ENCODE assay signal across 20 mouse cellular contexts in the genomic region with DNA sequence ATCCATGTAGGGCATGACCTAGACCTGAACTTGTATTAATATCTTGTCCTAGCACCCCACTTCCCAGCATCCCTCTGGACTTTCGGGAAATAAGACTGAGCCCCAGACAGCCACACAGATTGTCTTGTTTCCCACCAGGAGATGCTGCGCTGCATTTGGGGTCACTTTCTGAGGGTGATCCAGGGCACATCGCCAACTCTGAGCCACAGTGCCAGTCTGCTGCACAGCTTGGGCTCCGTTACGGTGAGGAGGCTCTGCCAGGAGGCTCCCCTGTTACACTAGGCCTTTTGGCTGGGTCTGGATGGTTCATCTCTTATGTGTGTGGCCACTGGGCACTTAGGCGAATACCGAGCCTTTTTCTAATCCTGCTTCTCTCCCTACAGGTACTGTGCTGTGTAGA. TPM values are rescaled to one million over a fixed set of nuclear protein-coding genes. Genes with fewer than 3 reads are reported as not detected.
A peak's percentile ranks its signal among the peaks of the same experiment; 100 is the strongest.
DNase-seq lines count a peak whose midpoint lies in the region; ATAC-seq and TF ChIP-seq lines count a peak whose summit lies in the region.
"Had no signal": no experiment of that assay in that cellular context is flagged by ENCODE, and none has a peak within 500 bp of the region (broad histone marks: within the 10 kb centered on the region; RNA-seq: fewer than 3 reads in every experiment).

No protein-coding gene starts in this region.

- H3K27ac ChIP-seq in cerebellum, adult 2 months (ENCODE audit: insufficient read depth, low read length) = no peak overlapping the region
- no peak overlapping the region for H3K27ac ChIP-seq in layer of hippocampus, adult 2 months
- H3K27ac ChIP-seq in kidney, embryonic 16.5 days (ENCODE audit: low read length) = no peak overlapping the region
- H3K27ac ChIP-seq: embryonic facial prominence, embryonic 15.5 days; forebrain, embryonic 10.5 days; gastrocnemius, adult 2 months; hindbrain, embryonic 12.5 days had no signal

- WGBS in cerebellum, adult 2 months = 26% methylated on average over 7 of the region's 7 CpGs
- 92% methylated on average over 7 of the region's 7 CpGs for WGBS in kidney, embryonic 16.5 days

- H3K9me3 ChIP-seq in kidney, embryonic 16.5 days (ENCODE audit: low read length) = no peaks in the 10 kb centered on the region
- H3K9me3 ChIP-seq: embryonic facial prominence, embryonic 15.5 days; forebrain, embryonic 10.5 days; heart, embryonic 12.5 days; hindbrain, embryonic 12.5 days had no signal

- TF ChIP-seq CTCF in cerebellum, adult 2 months (IDR thresholded peaks at IDR 0.05; ENCODE audit: borderline replicate concordance, insufficient read depth, low read depth, low read length) = no peak
- no peak for TF ChIP-seq CTCF in layer of hippocampus, adult 2 months (conservative IDR thresholded peaks at IDR 0.05)

- H3K4me3 ChIP-seq in cerebellum, adult 2 months (replicated peaks; ENCODE audit: insufficient read depth, low read depth, low read length) = no peak overlapping the region
- H3K4me3 ChIP-seq in layer of hippocampus, adult 2 months = no peak overlapping the region
- no peak overlapping the region for H3K4me3 ChIP-seq in kidney, embryonic 16.5 days (ENCODE audit: low read length)
- H3K4me3 ChIP-seq: embryonic facial prominence, embryonic 15.5 days; erythroblast, embryonic 14.5 days; forebrain, embryonic 10.5 days; gastrocnemius, adult 2 months; heart, embryonic 12.5 days; hindbrain, embryonic 12.5 days had no signal

- peaks cover 39% of the 10 kb centered on the region for H3K4me1 ChIP-seq in cerebellum, adult 2 months (ENCODE audit: control insufficient read depth, insufficient read depth, low read length)
- H3K4me1 ChIP-seq in kidney, embryonic 16.5 days (ENCODE audit: insufficient read depth, low read length) = peaks cover 14% of the 10 kb centered on the region
- H3K4me1 ChIP-seq: embryonic facial prominence, embryonic 15.5 days; heart, embryonic 12.5 days had no signal

- peaks cover 56% of the 10 kb centered on the region for H3K36me3 ChIP-seq in kidney, embryonic 16.5 days (ENCODE audit: insufficient read depth, low read length)

- peak; percentile 9 for DNase-seq in right cerebral cortex, postnatal 14 days
- no peak for DNase-seq in right cerebral cortex, postnatal 36 days (ENCODE audit: low spot score in 2 of 2)
- DNase-seq in cerebellum, adult 2 months = peak; percentile 69 to 76
- peak; percentile 82 to 90 for DNase-seq in cerebellum, postnatal 10 days
- DNase-seq in layer of hippocampus, adult 2 months (ENCODE audit: low spot score in 2 of 2) = no peak
- DNase-seq in lung, postnatal 25 days (ENCODE audit: low spot score) = no peak
- DNase-seq: adrenal gland, adult 2 months; adrenal gland, postnatal 36 days; embryo, embryonic 11 days; gastrocnemius, adult 2 months; gastrocnemius, postnatal 25 days; kidney, adult 18-20 months had no signal

- no peak for TF ChIP-seq POLR2A in cerebellum, adult 2 months (IDR thresholded peaks at IDR 0.05; ENCODE audit: borderline replicate concordance, insufficient read depth, low read length)

- no peak overlapping the region for H3K9ac ChIP-seq in kidney, embryonic 16.5 days (replicated peaks; ENCODE audit: low read length)
- H3K9ac ChIP-seq: embryonic facial prominence, embryonic 15.5 days; heart, embryonic 12.5 days; hindbrain, embryonic 12.5 days had no signal

- ATAC-seq in kidney, embryonic 16.5 days (ENCODE audit: low FRiP score, low TSS enrichment) = no peak
- ATAC-seq: forebrain, embryonic 14.5 days; hindbrain, embryonic 16.5 days had no signal

- no peaks in the 10 kb centered on the region for H3K27me3 ChIP-seq in cerebellum, adult 2 months (ENCODE audit: control insufficient read depth, insufficient read depth, low read length)
- no peaks in the 10 kb centered on the region for H3K27me3 ChIP-seq in kidney, embryonic 16.5 days (ENCODE audit: insufficient read depth, low read length)
- H3K27me3 ChIP-seq: embryonic facial prominence, embryonic 15.5 days; heart, embryonic 12.5 days; hindbrain, embryonic 12.5 days had no signal

- H3K4me2 ChIP-seq in kidney, embryonic 16.5 days (replicated peaks; ENCODE audit: low read depth, low read length) = no peak overlapping the region
- H3K4me2 ChIP-seq: embryonic facial prominence, embryonic 15.5 days; heart, embryonic 12.5 days; hindbrain, embryonic 12.5 days had no signal

RNA-seq across cellular contexts. Expression of gene Caskin2, which starts 23.7 kb away (rescaled TPM):
- polyA plus RNA-seq in cerebellum, adult 2 months (2012; rRNA removed) = 16.5 and 17.1 TPM in 2 replicates
- total RNA-seq in layer of hippocampus, adult 2 months (2021) = 10 to 100 TPM; 17.7 to 19.7 TPM
- polyA plus RNA-seq in kidney, embryonic 16.5 days (2015; fragmentation: Nextera tagmentation; extraction: Ambion mirVana) = 21.5 and 23.6 TPM in 2 replicates

RNA-seq across cellular contexts. Expression of gene Tmem94, which starts 24.6 kb away (rescaled TPM):
- polyA plus RNA-seq in cerebellum, adult 2 months (2012; rRNA removed) = 54.2 and 57.4 TPM in 2 replicates
- 10 to 100 TPM; 47.4 to 58.2 TPM for total RNA-seq in layer of hippocampus, adult 2 months (2021)
- polyA plus RNA-seq in kidney, embryonic 16.5 days (2015; fragmentation: Nextera tagmentation; extraction: Ambion mirVana) = 33.4 and 34.5 TPM in 2 replicates

RNA-seq across cellular contexts. Expression of gene Tsen54, which starts 24.7 kb away (rescaled TPM):
- 21.1 and 25.0 TPM in 2 replicates for polyA plus RNA-seq in cerebellum, adult 2 months (2012; rRNA removed)
- 10 to 100 TPM; 11.8 to 13.0 TPM for total RNA-seq in layer of hippocampus, adult 2 months (2021)
- 48.1 and 50.2 TPM in 2 replicates for polyA plus RNA-seq in kidney, embryonic 16.5 days (2015; fragmentation: Nextera tagmentation; extraction: Ambion mirVana)

RNA-seq across cellular contexts. Expression of gene Llgl2, which starts 34.1 kb away (rescaled TPM):
- 1.8 and 2.5 TPM in 2 replicates for polyA plus RNA-seq in cerebellum, adult 2 months (2012; rRNA removed)
- 1 to 10 TPM; 1.6 to 2.3 TPM for total RNA-seq in layer of hippocampus, adult 2 months (2021)
- polyA plus RNA-seq in kidney, embryonic 16.5 days (2015; fragmentation: Nextera tagmentation; extraction: Ambion mirVana) = 58.3 and 64.5 TPM in 2 replicates

Comparison
In these comparisons a context has a peak if more than half of its experiments do, and no peak if none do; other contexts are left out.
1. DNase-seq: peak in right cerebral cortex, postnatal 14 days (single experiment), cerebellum, adult 2 months (2 of 2) and cerebellum, postnatal 10 days (2 of 2); none in right cerebral cortex, postnatal 36 days (0 of 2), layer of hippocampus, adult 2 months (0 of 2) and lung, postnatal 25 days (single experiment).